ENCODE assay signal across 25 mouse cellular contexts in genomic region chr15:80899806-80900205, GRCm38 (mm10).
"Had no signal": no experiment of that assay in that cellular context is flagged by ENCODE, and none has a peak within 500 bp of the region (broad histone marks: within the 10 kb centered on the region; RNA-seq: fewer than 3 reads in every experiment).

No protein-coding gene starts in this region.

- H3K4me1 ChIP-seq: heart, embryonic 13.5 days; heart, embryonic 15.5 days; hindbrain, embryonic 13.5 days; hindbrain, embryonic 15.5 days; kidney, embryonic 15.5 days; limb, embryonic 10.5 days; limb, embryonic 12.5 days; liver, embryonic 12.5 days had no signal

- H3K27me3 ChIP-seq: heart, embryonic 13.5 days; heart, embryonic 15.5 days; hindbrain, embryonic 13.5 days; hindbrain, embryonic 15.5 days; kidney, embryonic 15.5 days; limb, embryonic 12.5 days; liver, embryonic 12.5 days had no signal

- H3K4me3 ChIP-seq: heart, embryonic 13.5 days; heart, embryonic 15.5 days; hindbrain, embryonic 13.5 days; hindbrain, embryonic 15.5 days; kidney, embryonic 15.5 days; layer of hippocampus, adult 2 months; left cerebral cortex, adult 2 months; limb, embryonic 10.5 days; limb, embryonic 12.5 days; liver, embryonic 12.5 days had no signal

- ATAC-seq: hindbrain, postnatal 0 days; intestine, embryonic 16.5 days; liver, embryonic 12.5 days had no signal

- H3K9ac ChIP-seq: heart, embryonic 13.5 days; heart, embryonic 15.5 days; hindbrain, embryonic 13.5 days; hindbrain, embryonic 15.5 days; kidney, embryonic 15.5 days; limb, embryonic 12.5 days; liver, embryonic 12.5 days; liver, embryonic 14.5 days had no signal

- H3K27ac ChIP-seq: heart, embryonic 13.5 days; heart, embryonic 15.5 days; hindbrain, embryonic 13.5 days; hindbrain, embryonic 15.5 days; hindbrain, postnatal 0 days; kidney, embryonic 15.5 days; kidney, postnatal 0 days; layer of hippocampus, adult 2 months; left cerebral cortex, adult 2 months; limb, embryonic 10.5 days; limb, embryonic 12.5 days; liver, embryonic 12.5 days; liver, embryonic 14.5 days had no signal

- H3K9me3 ChIP-seq: heart, embryonic 13.5 days; heart, embryonic 15.5 days; hindbrain, embryonic 13.5 days; hindbrain, embryonic 15.5 days; kidney, embryonic 15.5 days; limb, embryonic 10.5 days; limb, embryonic 12.5 days; liver, embryonic 12.5 days had no signal

- DNase-seq: gastrocnemius, postnatal 25 days; heart, adult 18-20 months; heart, postnatal 14 days; heart, postnatal 36 days; kidney, adult 11 months; kidney, adult 2 months; kidney, adult 9 months; kidney, postnatal 25 days; kidney, postnatal 4 days; liver had no signal

- H3K4me2 ChIP-seq: heart, embryonic 11.5 days; heart, embryonic 13.5 days; heart, embryonic 15.5 days; hindbrain, embryonic 13.5 days; hindbrain, embryonic 15.5 days; kidney, embryonic 15.5 days; limb, embryonic 12.5 days; liver, embryonic 12.5 days had no signal
